Mouse (Mus musculus) E14TG2a.4 (cell line): Measurements from ENCODE around the gene Rab26.

Experiments used
- CTCF ChIP-seq: conservative IDR thresholded peaks from 2 replicates; pipeline ENCODE4 v1.5.1; 2014; ENCODE audit warnings: low read length
- NANOG ChIP-seq: IDR thresholded peaks from 2 replicates; pipeline ENCODE4 v1.6.1; 2014; ENCODE audit warnings: borderline replicate concordance, low read length, mixed read lengths

DNA sequence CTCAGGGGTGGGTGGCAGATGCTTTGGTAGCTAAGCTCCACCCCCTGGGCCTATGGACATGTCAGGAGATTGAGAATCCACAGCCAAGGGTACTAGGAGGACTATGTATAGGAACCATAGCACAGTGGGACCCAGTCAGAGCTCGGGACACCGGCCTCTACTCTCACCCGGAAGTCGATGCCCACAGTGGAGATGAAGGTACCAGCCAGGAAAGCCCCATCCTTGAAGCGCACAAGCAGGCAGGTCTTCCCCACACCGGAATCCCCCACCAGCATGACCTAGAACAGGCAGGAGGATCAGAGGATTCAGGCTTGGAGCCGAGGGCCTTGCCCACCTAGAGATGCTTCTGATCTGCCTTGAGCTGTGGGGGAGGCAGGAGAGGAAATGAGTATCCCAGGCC, 2.0 kb downstream of the Rab26 start:
- TF ChIP-seq CTCF (no peak), NANOG (no peak)
